Mouse (Mus musculus) retina, postnatal 1 day (tissue): ENCODE data around the gene Dscam.

ENCODE experiments used
- DNase-seq: peaks from one replicate; pipeline ENCODE4 v3.0.0-alpha.2; 2012

Gene Dscam

DNA sequence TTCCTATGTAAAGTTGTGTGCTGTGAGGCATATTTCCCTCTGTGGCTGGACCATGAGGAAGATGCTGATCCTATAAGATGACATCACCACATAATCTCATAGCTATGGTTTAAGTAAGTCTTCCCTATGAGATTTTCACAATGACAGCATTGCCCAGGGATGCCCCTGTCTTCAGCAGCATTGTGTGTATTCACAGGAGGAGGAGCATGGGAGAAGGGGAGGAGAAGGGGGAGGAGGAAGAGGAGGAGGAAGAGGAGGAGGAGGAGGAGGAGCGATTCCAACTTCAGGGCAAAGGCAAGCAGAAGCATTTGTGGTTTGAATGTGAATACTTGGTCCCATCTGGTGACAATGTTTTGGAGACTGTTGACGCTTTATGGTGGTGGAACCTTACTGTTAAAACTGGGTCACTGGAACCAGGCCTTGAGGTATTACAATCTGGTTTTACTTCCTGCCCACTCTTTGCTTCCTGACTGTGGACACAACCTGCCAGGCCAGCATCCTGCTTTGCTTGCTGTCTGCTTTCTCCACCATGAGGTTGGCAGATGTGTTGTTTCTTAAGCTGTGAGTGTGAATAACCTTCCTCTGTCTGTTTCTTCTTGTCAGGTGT lies 154.2 kb downstream of the Dscam start:
- DNase-seq, result no peak

GRCm38 (mm10) chr16:97014343-97014742 lies 156.2 kb downstream of the Dscam start:
- peak; percentile 15 for DNase-seq

DNA sequence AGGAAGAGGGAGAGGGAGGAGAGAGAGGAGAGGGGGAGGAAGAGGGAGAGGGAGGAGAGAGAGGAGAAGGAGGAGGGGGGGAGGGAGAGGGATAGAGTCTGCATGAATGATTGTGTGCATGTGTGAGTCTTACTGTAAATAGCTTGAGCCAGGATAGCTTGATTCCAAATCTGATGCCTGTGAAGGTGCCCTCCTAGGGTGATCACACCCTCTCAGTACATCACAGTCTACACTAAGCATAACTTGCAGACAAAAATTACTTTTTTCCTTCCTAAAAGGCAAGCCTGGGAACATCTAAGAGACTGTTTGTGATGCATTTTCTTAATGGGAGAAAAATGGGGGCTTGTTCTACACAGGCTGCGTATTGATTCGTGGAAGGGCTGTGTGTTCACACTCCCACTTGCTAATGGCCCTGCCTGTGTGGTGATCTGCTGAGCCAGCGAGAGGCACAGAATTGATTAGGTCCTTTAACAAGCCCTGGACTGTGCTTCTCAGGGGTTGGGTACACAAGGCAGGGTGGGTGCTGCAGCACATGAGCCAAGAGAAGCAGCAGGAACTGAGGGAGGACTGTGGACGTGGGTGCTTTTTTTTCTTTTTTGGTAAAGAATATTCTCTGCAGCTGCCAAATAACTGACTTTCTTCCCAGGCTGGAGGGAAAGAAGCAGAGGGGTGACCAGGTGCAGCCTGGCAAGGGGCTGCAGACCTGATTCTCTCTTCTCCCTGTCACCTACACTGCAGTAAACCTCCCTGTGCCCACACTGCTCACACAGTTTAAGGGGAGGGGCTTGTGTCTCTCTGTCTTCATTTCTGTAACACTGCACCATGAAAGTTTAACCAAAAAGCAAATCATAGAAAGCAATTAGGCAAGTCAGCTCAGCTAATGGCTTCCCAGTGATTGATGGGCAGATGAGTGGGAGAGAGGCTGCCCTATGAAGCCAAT lies 161.2 kb downstream of the Dscam start:
- peak; percentile 18 for DNase-seq

DNA sequence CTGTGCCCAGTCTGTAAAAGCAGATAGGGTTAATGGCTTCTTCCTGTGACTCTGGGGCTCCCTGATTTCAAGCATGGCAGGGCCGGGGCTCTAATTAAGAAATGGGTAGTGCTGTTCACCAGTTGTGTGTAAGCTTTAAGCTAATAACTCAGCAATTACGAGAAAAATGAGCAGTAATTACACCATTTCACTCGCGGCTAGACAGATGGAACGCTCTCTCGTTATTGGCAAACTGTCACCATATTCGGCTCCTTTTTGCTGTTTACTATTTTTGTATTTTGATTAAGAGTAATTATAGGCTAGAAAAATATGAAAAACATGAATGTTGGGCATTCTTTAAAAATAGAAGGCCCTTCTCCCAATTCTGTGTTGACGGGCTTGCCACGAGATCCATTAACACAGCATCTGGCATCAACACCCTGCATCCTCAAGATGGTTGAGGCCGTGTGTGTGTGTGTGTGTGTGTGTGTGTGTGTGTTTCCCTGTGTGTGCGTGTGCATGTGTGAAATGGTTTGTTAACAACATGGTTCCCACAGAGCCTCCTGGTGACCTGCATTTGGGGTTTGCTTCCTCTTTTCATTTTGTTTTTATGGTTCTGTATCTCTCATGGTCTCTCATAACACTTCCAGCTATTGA lies 162.5 kb downstream of the Dscam start:
- DNase-seq, result peak; percentile 45

DNA sequence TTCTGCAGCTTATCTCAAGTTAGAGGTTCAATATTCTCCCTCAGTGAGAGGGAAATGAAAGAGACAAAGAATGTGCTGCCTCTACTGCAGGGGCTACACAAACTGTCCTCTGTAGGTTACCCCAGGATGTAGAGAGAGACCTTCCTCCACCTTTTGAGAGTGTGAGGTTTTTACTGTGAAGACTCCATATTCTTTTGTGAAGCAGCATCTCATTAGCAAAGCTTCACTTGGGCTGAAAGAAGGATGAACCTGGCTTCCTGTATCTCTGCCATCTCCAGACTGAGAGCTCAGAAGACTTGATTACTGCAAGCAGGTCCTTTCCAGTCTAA lies 163.7 kb downstream of the Dscam start:
- DNase-seq, result peak; percentile 12

DNA sequence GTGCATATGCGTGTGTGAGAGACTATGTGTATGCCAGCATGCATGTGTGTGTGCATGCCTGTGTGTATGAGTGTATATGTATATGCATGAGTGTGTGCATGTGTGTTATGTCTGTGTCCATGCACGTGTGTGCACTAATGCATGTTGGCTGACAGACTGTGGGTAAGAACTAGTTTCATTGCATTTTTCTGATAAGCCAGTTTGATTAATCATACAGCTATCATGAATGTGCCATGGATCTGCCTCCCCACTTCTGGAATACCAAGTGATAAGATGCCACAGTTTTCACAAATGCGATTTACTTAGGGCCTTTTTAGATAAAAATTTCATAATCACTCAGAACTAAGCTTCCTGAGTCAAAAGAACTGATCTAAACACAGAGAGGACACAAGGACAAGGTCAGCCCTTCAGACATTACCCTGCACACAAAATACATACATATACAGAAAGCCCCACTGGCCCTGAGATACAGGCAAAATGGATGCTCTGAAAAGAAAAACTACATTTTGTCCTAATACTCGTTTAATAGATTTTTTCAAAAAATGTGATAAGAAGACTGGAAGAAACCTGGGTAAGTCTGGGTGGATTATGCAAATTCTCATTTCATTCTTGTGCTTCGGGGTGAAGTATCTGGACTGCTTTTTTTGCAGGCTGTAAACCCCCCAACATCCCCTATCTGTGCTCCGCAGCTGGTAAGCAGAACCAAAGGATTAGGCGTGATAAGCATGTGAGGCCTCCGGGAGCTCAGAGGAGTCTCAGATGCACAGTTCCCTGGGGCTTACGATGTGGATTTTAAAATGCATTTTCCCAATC lies 164.3 kb downstream of the Dscam start:
- peak; percentile 41 for DNase-seq

DNA sequence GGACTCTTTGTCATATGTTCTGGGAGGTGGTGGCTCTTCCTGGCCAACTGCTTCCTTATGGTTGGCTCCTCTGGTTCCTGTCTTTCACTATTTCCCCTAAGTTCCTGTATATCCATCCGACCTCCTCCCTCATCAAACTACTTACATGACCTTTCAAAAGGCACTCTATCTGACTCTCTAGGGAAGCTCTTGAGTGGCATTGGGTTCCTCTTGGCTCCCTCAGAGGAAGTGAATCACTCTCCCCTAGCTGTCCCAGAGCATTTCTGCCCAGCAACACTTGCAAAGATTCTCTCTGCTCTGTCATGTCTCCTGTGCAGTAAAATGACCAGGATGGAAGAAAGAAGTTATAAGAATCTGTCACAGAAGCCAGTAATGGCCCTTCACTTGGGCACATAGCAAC lies 166.6 kb downstream of the Dscam start:
- no peak for DNase-seq

DNA sequence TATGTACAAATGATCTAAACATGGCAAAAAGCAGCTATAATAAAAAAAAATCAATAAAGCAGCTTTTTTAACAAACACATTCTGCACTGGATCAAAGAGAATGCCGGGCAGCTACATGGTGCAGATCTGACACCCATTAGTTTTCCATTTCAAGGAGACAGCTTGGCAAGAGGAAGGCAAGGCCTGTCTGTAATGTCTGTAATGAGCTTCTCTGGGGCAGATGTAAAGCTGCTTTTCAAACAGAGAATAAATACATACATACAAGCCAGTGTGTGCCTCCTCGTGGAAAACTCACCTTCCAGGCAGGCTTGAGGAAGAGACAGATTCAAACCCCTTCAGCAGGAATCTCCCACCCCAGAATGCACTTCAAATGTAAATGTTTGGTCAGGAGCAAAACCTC lies 167.7 kb downstream of the Dscam start:
- DNase-seq, result no peak

GRCm38 (mm10) chr16:97002189-97002588 lies 168.4 kb downstream of the Dscam start:
- DNase-seq, result no peak

DNA sequence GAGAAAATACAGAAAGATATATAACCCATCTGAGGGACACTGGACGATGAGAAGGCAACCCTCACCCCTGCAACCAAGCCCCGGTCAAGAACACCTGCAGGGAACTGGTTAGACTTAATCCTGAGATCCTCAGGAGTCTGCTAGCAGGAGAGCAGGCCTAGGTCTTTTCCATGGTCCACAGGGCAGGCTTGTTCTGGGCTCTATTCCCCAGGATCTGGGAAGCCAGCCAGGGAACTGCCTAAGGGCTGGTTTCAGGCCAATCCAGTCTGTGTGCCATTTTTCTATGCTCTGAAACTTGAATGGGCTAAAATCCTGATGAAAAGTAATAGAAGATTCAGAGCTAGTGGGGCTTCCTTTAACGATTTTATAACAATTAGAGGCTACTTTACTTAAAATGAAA lies 173.7 kb downstream of the Dscam start:
- DNase-seq, result peak; percentile 17

- DNase-seq, result no peak
These were observed 174.7 kb downstream of the Dscam start for GRCm38 (mm10) chr16:96995858-96996257.

GRCm38 (mm10) chr16:96987396-96987795 lies 183.2 kb downstream of the Dscam start:
- DNase-seq, result no peak

DNA sequence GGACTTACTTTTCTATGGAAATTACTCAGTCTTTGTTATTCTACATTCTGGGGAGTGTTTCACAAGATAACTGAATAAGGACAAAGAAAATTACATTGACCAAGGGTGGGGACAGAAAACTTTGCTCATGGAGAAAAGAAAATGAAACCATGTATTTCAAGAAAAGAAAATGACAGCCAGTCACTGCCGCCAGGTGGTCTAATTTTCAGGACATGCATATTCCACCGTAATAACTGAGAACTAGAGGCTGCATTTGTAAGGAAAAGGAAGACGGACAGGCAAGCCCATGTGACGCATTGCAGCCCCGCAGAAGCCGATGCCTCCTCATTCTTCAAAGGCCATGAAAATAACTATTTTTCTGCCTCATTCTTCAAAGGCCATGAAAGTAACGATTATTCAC lies 197.3 kb downstream of the Dscam start:
- no peak for DNase-seq

DNA sequence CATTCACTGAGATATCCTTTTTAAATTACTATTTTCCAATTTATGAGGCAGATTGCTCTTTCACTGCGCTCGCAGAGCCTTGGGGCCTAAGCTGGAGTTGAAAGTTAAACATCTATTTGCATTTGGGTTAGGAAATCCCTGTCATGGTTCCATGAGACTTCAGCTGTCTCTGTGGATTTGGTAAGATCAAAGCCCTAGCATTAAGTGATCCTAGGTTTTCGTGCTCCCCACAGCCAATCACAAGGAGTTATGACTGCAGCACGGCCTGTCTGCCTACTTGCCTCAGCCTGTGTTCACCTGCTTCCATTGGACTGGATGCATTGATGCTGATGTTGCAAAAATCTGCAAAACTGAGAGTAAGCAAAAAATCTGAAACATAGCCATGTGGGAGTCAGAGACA lies 198.8 kb downstream of the Dscam start:
- no peak for DNase-seq

DNA sequence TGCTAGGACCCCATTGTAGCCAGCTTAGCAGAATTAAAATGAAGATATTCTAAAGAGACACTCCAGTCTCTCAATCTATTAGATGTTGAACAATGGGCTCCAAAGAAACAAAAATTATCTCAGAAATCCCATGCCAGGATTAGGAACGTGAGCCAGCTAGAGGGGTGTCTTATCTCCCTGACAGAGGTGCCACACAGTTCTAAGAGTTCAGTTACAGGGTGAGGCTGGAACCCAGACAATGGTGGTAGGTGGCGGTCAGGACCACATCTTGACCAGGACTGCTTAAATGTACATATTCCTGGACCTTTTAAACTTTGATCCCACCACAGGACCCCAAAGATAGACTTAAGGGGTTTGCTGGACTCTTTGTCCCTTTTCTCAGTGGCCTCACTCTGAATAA lies 200.1 kb downstream of the Dscam start:
- no peak for DNase-seq

DNA sequence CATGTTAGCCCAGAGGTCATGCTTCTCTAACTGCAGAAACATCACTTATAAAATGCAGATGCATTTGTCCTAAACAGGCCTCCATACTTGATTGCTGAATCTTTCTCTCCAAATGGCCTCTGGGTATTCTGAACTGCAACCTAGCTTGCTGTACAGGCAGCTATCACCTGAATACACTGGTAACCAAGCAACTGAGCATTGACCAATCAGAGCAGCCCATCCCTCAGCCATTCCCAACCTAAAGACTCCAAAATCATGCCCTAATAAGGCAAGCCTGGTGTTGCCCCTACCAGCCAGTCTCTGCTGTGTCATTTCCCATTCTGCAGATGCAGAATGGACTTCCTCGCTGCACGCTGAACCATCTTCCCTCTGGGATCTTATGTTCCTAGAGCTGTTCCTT lies 200.9 kb downstream of the Dscam start:
- DNase-seq, result peak; percentile 78

- no peak for DNase-seq
These were observed 201.6 kb downstream of the Dscam start for GRCm38 (mm10) chr16:96968885-96969480.

DNA sequence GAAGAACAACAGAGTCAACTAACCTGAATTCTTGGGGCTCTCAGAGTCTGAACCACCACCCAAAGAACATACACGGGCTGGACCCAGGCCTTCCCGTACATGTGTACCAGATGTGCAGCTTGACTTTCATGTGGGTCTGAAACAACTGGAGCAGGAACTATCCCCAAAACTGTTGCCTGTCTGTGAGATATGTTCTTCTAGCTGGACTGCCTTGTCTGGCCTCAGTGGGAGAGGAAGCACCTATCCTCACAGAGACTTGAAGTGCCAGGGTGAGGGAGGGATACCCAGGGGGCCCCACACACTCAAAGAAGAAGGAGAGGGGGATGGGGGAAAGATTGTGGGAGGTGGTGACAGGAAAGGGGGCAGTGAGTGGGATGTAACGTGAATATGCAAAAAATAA lies 210.9 kb downstream of the Dscam start:
- DNase-seq, result no peak

- DNase-seq, result peak; percentile 64
These were observed 224.9 kb downstream of the Dscam start for GRCm38 (mm10) chr16:96945468-96946302.

GRCm38 (mm10) chr16:96943648-96944047 lies 226.9 kb downstream of the Dscam start:
- DNase-seq, result no peak

DNA sequence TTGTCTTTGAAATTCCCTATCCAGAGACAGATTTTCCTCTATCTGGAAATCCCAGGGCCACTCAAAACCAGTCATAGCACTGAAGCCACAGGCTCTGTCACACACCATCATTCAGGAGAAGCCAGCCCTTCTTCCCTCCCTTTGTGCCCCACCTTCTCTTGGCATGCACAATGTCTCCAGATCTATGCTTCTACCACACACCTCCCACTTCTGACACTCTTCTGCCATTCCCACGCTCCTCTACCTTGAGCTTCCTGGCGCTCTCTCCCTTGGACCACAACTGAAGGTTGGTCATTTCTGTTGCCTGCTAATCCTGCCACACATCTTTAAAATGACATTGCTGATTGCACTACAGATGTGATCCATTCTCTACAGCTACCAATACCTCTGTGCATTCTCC lies 235.8 kb downstream of the Dscam start:
- DNase-seq, result no peak

DNA sequence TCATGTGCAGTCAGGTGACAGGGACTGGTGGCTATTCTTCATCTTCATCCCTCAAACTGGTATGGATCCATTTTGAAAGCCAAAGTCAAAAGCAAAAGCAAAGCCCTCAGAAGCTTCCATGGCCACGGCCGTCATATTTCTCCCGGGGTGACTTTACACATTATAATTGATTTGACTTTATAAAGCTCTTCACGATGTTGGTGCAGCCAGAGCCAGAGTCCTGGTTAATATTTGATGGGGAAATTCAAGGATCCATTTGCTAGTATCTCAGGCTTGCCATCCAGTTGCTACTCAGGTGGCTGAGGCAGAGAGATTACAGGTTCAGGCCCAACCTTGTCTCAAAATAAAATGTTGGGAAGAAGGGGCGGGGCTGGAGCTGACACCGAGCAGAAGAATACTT lies 238.3 kb downstream of the Dscam start:
- DNase-seq, result no peak
